Mouse (Mus musculus): ENCODE measurements around the gene Olfr33. TPM values are rescaled to one million over a fixed set of nuclear protein-coding genes. Genes with fewer than 3 reads are reported as not detected.

The Olfr33 gene
- polyA plus RNA-seq, 1 experiment from 2014 or later: not detected

DNA sequence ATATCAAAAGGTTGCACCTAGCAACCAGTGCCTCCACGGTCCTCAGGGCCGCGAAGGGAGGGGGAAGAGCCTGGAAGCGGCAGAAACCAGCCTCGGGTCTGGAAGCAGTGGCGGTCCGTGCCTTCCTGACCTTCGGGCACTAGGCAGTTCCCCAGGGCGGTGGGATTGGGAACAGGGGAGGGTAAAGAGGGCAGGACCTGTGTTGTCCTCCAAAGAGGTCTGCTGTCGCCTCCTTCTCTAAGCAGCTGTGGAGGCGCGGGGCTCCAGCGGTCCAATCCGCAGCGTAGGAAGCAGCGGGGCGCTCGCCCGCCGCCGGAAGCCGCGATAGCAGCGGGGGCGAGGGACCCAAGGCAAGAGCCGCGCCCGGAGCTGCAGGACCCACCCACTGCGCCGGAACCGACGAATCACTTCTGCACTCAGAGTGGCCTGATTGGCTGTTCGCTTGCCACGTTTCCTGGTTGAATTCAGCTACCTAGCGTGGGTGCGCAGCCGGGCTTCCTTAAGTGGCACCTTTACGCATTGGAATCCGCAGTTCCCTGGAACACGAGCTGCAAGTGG lies 31.8 kb downstream of the Olfr33 start, which contains the start of gene Trim68:
Gene Trim68, minus strand, starts transcription at position 384 of the 558 bp plus-strand sequence.
- Histone ChIP-seq H3K4me2 (replicated peaks; ENCODE audit: low read depth, low read length) (peak within 1 kb of the TSS; percentile 56), H3K4me3 (ENCODE audit: low read length) (peak within 1 kb of the TSS; percentile 64), H3K27ac (ENCODE audit: low read depth, low read length) (no peak within 1 kb of the TSS), H3K9me3 (ENCODE audit: control insufficient read depth, low read length) (no peaks in the 10 kb centered on the region), H3K36me3 (ENCODE audit: control insufficient read depth, insufficient read depth, low read length) (no peaks in the 10 kb centered on the region; the same call in 1 of the 2 replicates), H3K4me1 (ENCODE audit: control insufficient read depth, insufficient read depth, low read length) (no peaks in the 10 kb centered on the region), H3K27me3 (ENCODE audit: control insufficient read depth, insufficient read depth, low read length) (no peaks in the 10 kb centered on the region), H3K9ac (ENCODE audit: low read depth, low read length) (peak within 1 kb of the TSS; percentile 76)
- WGBS: under 1% methylated on average over 40 of the region's 40 CpGs
- ATAC-seq (ENCODE audit: low FRiP score, low TSS enrichment): peak; percentile 100

DNA sequence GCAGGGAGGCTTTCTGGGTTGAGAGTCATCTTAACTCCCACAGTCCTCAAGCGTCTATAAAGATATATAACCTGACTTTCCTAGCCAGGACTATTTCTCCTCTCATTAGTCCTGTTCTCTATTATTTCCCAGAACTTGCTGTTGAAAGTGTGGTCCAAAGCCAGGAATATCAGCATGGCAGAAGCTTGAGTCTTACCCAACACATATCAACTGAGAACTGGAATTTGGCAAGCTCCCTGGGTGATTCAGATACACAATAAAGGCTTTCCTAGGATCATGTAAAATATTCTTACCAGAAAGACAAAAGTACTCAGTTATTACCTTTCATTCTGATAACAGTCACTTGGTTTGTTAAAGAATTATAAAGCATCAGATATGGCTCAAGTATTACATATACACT lies 37.0 kb downstream of the Olfr33 start:
- Histone ChIP-seq H3K27ac (ENCODE audit: low read depth, low read length) (no peak overlapping the region), H3K27me3 (ENCODE audit: control insufficient read depth, insufficient read depth, low read length) (no peaks in the 10 kb centered on the region), H3K9me3 (ENCODE audit: control insufficient read depth, low read length) (no peaks in the 10 kb centered on the region), H3K4me2 (replicated peaks; ENCODE audit: low read depth, low read length) (no peak overlapping the region), H3K36me3 (ENCODE audit: control insufficient read depth, insufficient read depth, low read length) (no peaks in the 10 kb centered on the region; the same call in 1 of the 2 replicates), H3K9ac (ENCODE audit: low read depth, low read length) (no peak overlapping the region), H3K4me1 (ENCODE audit: control insufficient read depth, insufficient read depth, low read length) (no peaks in the 10 kb centered on the region), H3K4me3 (ENCODE audit: low read length) (no peak overlapping the region)
- 83% methylated on average over 1 of the region's 1 CpGs for WGBS
- ATAC-seq (ENCODE audit: low FRiP score, low TSS enrichment): no peak

DNA sequence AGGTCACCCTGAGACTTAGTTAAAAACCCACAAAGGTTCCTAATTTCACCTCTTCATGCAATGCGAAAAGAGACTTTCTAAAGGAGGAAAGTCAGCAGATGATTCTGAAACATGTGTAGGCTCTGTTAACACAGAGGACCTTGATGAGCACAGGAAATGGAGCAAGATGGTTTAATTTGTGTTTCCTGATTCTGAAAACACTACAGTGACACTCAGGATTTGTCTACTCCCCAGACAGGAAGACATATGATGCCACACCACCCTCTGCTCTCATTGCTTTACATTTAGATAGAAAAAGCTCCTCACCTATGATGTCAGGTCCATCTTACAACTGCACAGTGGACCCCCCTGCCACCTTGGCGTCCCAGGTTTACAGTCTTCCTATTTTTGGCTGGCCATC lies 42.6 kb downstream of the Olfr33 start:
- no peak for ATAC-seq (ENCODE audit: low FRiP score, low TSS enrichment)

DNA sequence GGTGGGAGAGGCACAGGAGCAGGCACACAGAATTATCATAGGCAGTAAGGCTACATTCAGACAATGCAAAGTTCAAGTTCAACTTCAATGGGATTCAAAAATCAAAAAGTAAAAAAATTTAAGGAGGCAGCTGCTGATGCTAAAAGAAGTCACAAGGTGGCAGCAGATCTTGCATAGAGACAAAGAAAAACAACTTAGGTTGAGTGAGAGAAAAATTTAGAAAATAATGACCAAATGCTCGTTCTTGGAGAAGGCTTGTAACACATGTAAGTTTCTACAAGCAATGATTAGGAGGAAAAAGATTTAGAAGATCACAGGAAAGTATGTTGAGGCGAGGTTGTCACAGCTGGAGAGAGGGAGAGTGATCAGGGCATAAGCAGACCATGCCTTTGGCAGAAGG lies 53.5 kb downstream of the Olfr33 start:
- WGBS: 37% methylated on average over 2 of the region's 2 CpGs
- no peaks in the 10 kb centered on the region for H3K9me3 ChIP-seq (ENCODE audit: control insufficient read depth, low read length)
- no peak overlapping the region for H3K4me3 ChIP-seq (ENCODE audit: low read length)
- H3K27me3 ChIP-seq (ENCODE audit: control insufficient read depth, insufficient read depth, low read length): no peaks in the 10 kb centered on the region
- no peak overlapping the region for H3K4me2 ChIP-seq (replicated peaks; ENCODE audit: low read depth, low read length)
- no peaks in the 10 kb centered on the region for H3K4me1 ChIP-seq (ENCODE audit: control insufficient read depth, insufficient read depth, low read length)
- H3K36me3 ChIP-seq (ENCODE audit: control insufficient read depth, insufficient read depth, low read length): no peaks in the 10 kb centered on the region
- no peak overlapping the region for H3K9ac ChIP-seq (ENCODE audit: low read depth, low read length)
- no peak overlapping the region for H3K27ac ChIP-seq (ENCODE audit: low read depth, low read length)
- ATAC-seq (ENCODE audit: low FRiP score, low TSS enrichment): no peak

More for the DNA sequence above, 42.6 kb downstream of the Olfr33 start:
- Histone ChIP-seq H3K4me1 (ENCODE audit: control insufficient read depth, insufficient read depth, low read length) (no peaks in the 10 kb centered on the region), H3K4me3 (ENCODE audit: low read length) (no peak overlapping the region), H3K27ac (ENCODE audit: low read depth, low read length) (no peak overlapping the region), H3K9ac (ENCODE audit: low read depth, low read length) (no peak overlapping the region), H3K27me3 (ENCODE audit: control insufficient read depth, insufficient read depth, low read length) (no peaks in the 10 kb centered on the region), H3K36me3 (ENCODE audit: control insufficient read depth, insufficient read depth, low read length) (no peaks in the 10 kb centered on the region), H3K4me2 (replicated peaks; ENCODE audit: low read depth, low read length) (no peak overlapping the region), H3K9me3 (ENCODE audit: control insufficient read depth, low read length) (no peaks in the 10 kb centered on the region)
- WGBS: 88% methylated on average over 2 of the region's 2 CpGs

DNA sequence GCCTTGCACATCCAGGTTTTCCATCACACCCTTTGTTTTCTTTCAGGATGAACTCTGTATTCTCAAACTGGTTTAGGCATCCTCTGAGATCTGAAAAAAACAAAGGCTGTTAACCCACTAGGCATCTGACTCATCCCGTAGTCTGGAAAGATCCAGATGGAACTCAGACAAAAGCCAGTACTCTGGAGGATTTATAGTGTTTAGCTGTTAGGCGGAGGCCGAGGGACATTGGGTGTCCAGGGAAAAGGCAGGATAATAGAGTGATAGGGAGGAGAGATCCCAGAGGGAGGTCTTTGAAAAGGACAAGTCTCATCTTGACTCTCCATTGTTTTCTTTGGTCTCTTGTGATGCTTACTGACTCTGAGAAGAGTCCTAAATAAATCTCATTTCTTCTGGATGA lies 54.3 kb downstream of the Olfr33 start, which contains the start of gene Olfr556:
Gene Olfr556, plus strand, starts transcription at position 301 of the 400 bp plus-strand sequence.
- no peak for ATAC-seq (ENCODE audit: low FRiP score, low TSS enrichment)
- H3K27me3 ChIP-seq (ENCODE audit: control insufficient read depth, insufficient read depth, low read length): no peaks in the 10 kb centered on the region
- no peak within 1 kb of the TSS for H3K27ac ChIP-seq (ENCODE audit: low read depth, low read length)
- H3K4me3 ChIP-seq (ENCODE audit: low read length): no peak within 1 kb of the TSS
- H3K36me3 ChIP-seq (ENCODE audit: control insufficient read depth, insufficient read depth, low read length): no peaks in the 10 kb centered on the region
- H3K4me1 ChIP-seq (ENCODE audit: control insufficient read depth, insufficient read depth, low read length): no peaks in the 10 kb centered on the region
- H3K4me2 ChIP-seq (replicated peaks; ENCODE audit: low read depth, low read length): no peak within 1 kb of the TSS
- H3K9me3 ChIP-seq (ENCODE audit: control insufficient read depth, low read length): no peaks in the 10 kb centered on the region
- 54% methylated on average over 3 of the region's 3 CpGs for WGBS
- no peak within 1 kb of the TSS for H3K9ac ChIP-seq (ENCODE audit: low read depth, low read length)

Other genes starting within 250 kb of the Olfr33 start
- 0.63 and 0.80 TPM in 2 replicates for gene Olfr543, start 237.4 kb downstream of the Olfr33 start, polyA plus RNA-seq (2014; fragmentation: Nextera tagmentation; extraction: Ambion mirVana)
- 0.10 TPM in 1 of 2 replicates, not detected in the other for gene Olfr544, start 230.8 kb downstream of the Olfr33 start, polyA plus RNA-seq (2014; fragmentation: Nextera tagmentation; extraction: Ambion mirVana)
- not detected in 2 replicates for gene Olfr545, start 219.5 kb downstream of the Olfr33 start, polyA plus RNA-seq (2014; fragmentation: Nextera tagmentation; extraction: Ambion mirVana)
- gene Olfr547, start 184.3 kb downstream of the Olfr33 start, polyA plus RNA-seq (2014; fragmentation: Nextera tagmentation; extraction: Ambion mirVana): not detected in 2 replicates
- not detected in 2 replicates for gene Olfr548-ps1, start 178.2 kb downstream of the Olfr33 start, polyA plus RNA-seq (2014; fragmentation: Nextera tagmentation; extraction: Ambion mirVana)
- not detected in 2 replicates for gene Olfr549, start 169.2 kb downstream of the Olfr33 start, polyA plus RNA-seq (2014; fragmentation: Nextera tagmentation; extraction: Ambion mirVana)
- 0.68 and 1.5 TPM in 2 replicates for gene Trim21, start 153.6 kb downstream of the Olfr33 start, polyA plus RNA-seq (2014; fragmentation: Nextera tagmentation; extraction: Ambion mirVana)
- gene Olfr550, start 147.6 kb downstream of the Olfr33 start, polyA plus RNA-seq (2014; fragmentation: Nextera tagmentation; extraction: Ambion mirVana): not detected in 2 replicates
- gene Olfr551, start 127.2 kb downstream of the Olfr33 start, polyA plus RNA-seq (2014; fragmentation: Nextera tagmentation; extraction: Ambion mirVana): not detected in 2 replicates
- gene Olfr552, start 121.3 kb downstream of the Olfr33 start, polyA plus RNA-seq (2014; fragmentation: Nextera tagmentation; extraction: Ambion mirVana): not detected in 2 replicates
- not detected in 2 replicates for gene Olfr553, start 100.9 kb downstream of the Olfr33 start, polyA plus RNA-seq (2014; fragmentation: Nextera tagmentation; extraction: Ambion mirVana)
- not detected in 2 replicates for gene Olfr554, start 80.6 kb downstream of the Olfr33 start, polyA plus RNA-seq (2014; fragmentation: Nextera tagmentation; extraction: Ambion mirVana)
- not detected in 2 replicates for gene Olfr555, start 60.2 kb downstream of the Olfr33 start, polyA plus RNA-seq (2014; fragmentation: Nextera tagmentation; extraction: Ambion mirVana)
- gene Olfr556, start 54.2 kb downstream of the Olfr33 start, polyA plus RNA-seq (2014; fragmentation: Nextera tagmentation; extraction: Ambion mirVana): not detected in 2 replicates
- 10.4 and 15.4 TPM in 2 replicates for gene Trim68, start 31.7 kb downstream of the Olfr33 start, polyA plus RNA-seq (2014; fragmentation: Nextera tagmentation; extraction: Ambion mirVana)
- gene Olfr557, start 23.2 kb downstream of the Olfr33 start, polyA plus RNA-seq (2014; fragmentation: Nextera tagmentation; extraction: Ambion mirVana): not detected in 2 replicates
- 0.20 and 0.36 TPM in 2 replicates for gene Olfr558, start 16.9 kb downstream of the Olfr33 start, polyA plus RNA-seq (2014; fragmentation: Nextera tagmentation; extraction: Ambion mirVana)
- not detected in 2 replicates for gene Olfr559, start 8.4 kb upstream of the Olfr33 start, polyA plus RNA-seq (2014; fragmentation: Nextera tagmentation; extraction: Ambion mirVana)
- not detected in 2 replicates for gene Olfr560, start 40.3 kb upstream of the Olfr33 start, polyA plus RNA-seq (2014; fragmentation: Nextera tagmentation; extraction: Ambion mirVana)
- gene Olfr78, start 40.4 kb upstream of the Olfr33 start, polyA plus RNA-seq (2014; fragmentation: Nextera tagmentation; extraction: Ambion mirVana): 0.22 and 0.27 TPM in 2 replicates
- not detected in 2 replicates for gene Olfr561, start 52.2 kb upstream of the Olfr33 start, polyA plus RNA-seq (2014; fragmentation: Nextera tagmentation; extraction: Ambion mirVana)
- not detected in 2 replicates for gene Olfr564, start 84.4 kb upstream of the Olfr33 start, polyA plus RNA-seq (2014; fragmentation: Nextera tagmentation; extraction: Ambion mirVana)
- not detected in 2 replicates for gene Olfr566, start 139.7 kb upstream of the Olfr33 start, polyA plus RNA-seq (2014; fragmentation: Nextera tagmentation; extraction: Ambion mirVana)
- gene Olfr568, start 158.1 kb upstream of the Olfr33 start, polyA plus RNA-seq (2014; fragmentation: Nextera tagmentation; extraction: Ambion mirVana): not detected in 2 replicates
- gene Olfr569, start 171.8 kb upstream of the Olfr33 start, polyA plus RNA-seq (2014; fragmentation: Nextera tagmentation; extraction: Ambion mirVana): not detected in 2 replicates
- not detected in 2 replicates for gene Olfr570, start 175.5 kb upstream of the Olfr33 start, polyA plus RNA-seq (2014; fragmentation: Nextera tagmentation; extraction: Ambion mirVana)
- gene Olfr571, start 198.5 kb upstream of the Olfr33 start, polyA plus RNA-seq (2014; fragmentation: Nextera tagmentation; extraction: Ambion mirVana): not detected in 2 replicates
- not detected in 2 replicates for gene Olfr572, start 205.3 kb upstream of the Olfr33 start, polyA plus RNA-seq (2014; fragmentation: Nextera tagmentation; extraction: Ambion mirVana)
- gene Olfr573-ps1, start 223.5 kb upstream of the Olfr33 start, polyA plus RNA-seq (2014; fragmentation: Nextera tagmentation; extraction: Ambion mirVana): not detected in 2 replicates
- not detected in 2 replicates for gene Olfr574, start 229.4 kb upstream of the Olfr33 start, polyA plus RNA-seq (2014; fragmentation: Nextera tagmentation; extraction: Ambion mirVana)
- gene Olfr575, start 239.7 kb upstream of the Olfr33 start, polyA plus RNA-seq (2014; fragmentation: Nextera tagmentation; extraction: Ambion mirVana): not detected in 2 replicates
- gene Olfr576, start 243.6 kb upstream of the Olfr33 start, polyA plus RNA-seq (2014; fragmentation: Nextera tagmentation; extraction: Ambion mirVana): not detected in 2 replicates

All from kidney, embryonic 14.5 days (tissue).